Mouse (Mus musculus) hindbrain, embryonic 14.5 days (tissue): ENCODE measurements at regions not wholly inside any gene's neighbourhood (a gene's known extent, or its start where the extent isn't known, plus 50 kb on each side); places are given as distances from the start of the nearest gene placed in this dataset.

Experiments used
- ATAC-seq: fragments of 200-750 bp; cut with Nextera tagmentation; 2 replicates; pipeline ENCODE4 v1.8.0; 2017; ENCODE audit warnings: moderate number of reproducible peaks, mild to moderate bottlenecking, moderate TSS enrichment, moderate library complexity; ENCODE audit not compliant: low FRiP score
- DNase-seq: peaks from one replicate; pipeline ENCODE4 v3.0.0-alpha.2; 2015; ENCODE audit warnings: low spot score
- H3K27ac ChIP-seq: fragments of 300-500 bp; sonication (generic); 2 replicates; pipeline ENCODE4 v1.5.1; 2014; ENCODE audit warnings: mild to moderate bottlenecking, moderate library complexity
- H3K27me3 ChIP-seq: fragments of 300-500 bp; sonication (generic); 2 replicates; pipeline ENCODE4 v1.6.1; 2014; ENCODE audit warnings: mild to moderate bottlenecking, low read length, mixed read lengths; ENCODE audit not compliant: control insufficient read depth, insufficient read depth
- H3K36me3 ChIP-seq: fragments of 300-500 bp; sonication (generic); replicated peaks from 2 replicates; pipeline ENCODE4 v1.6.1; 2014; ENCODE audit not compliant: control insufficient read depth, insufficient read depth
- H3K4me1 ChIP-seq: fragments of 300-500 bp; sonication (generic); replicated peaks from 2 replicates; pipeline ENCODE4 v1.6.1; 2014; ENCODE audit warnings: antibody characterized with exemption, low read length, mixed read lengths; ENCODE audit not compliant: control insufficient read depth, insufficient read depth
- H3K4me2 ChIP-seq: fragments of 300-500 bp; sonication (generic); replicated peaks from 2 replicates; pipeline ENCODE4 v1.6.1; 2014; ENCODE audit warnings: mild to moderate bottlenecking, moderate library complexity
- H3K4me3 ChIP-seq: fragments of 300-500 bp; sonication (generic); replicated peaks from 2 replicates; pipeline ENCODE4 v1.5.1; 2014; ENCODE audit warnings: mild to moderate bottlenecking, low read length
- H3K9ac ChIP-seq: fragments of 300-500 bp; sonication (generic); 2 replicates; pipeline ENCODE4 v1.6.1; 2014
- H3K9me3 ChIP-seq: fragments of 300-500 bp; sonication (generic); 2 replicates; pipeline ENCODE4 v1.6.1; 2016; ENCODE audit warnings: low read length; ENCODE audit not compliant: control insufficient read depth
- WGBS: fragments of 180-500 bp; shearing (Covaris S2); extraction: QIAGEN DNeasy Blood & Tissue Kit; methylation state at CpG from one replicate; pipeline ENCODE4 v1.1.7; 2014; 5-methylcytosine and 5-hydroxymethylcytosine counted together

DNA sequence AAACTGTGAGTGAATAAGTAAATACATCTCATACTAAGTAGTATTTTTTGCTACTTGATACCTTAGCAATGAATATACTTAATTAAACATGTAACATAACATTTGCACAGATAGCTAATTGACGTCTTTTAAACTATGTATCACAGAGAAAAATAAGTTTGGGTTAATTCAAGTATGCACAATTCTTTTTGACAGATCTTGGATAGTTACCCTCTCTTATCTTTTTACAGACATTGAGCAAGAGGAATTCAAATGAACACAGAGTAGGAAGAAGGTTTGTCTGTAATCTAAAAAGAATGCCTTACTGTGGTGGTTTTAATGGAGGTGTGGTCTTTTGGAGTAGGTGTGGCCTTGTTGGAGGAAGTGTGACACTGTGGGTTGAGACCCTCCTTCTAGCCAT lies 1781.7 kb downstream of the Pcdh7 start:
- ATAC-seq (no peak), DNase-seq (no peak)
- Histone ChIP-seq H3K4me1 (no peaks in the 10 kb centered on the region), H3K4me3 (no peak overlapping the region), H3K27ac (no peak overlapping the region), H3K36me3 (no peaks in the 10 kb centered on the region), H3K4me2 (no peak overlapping the region), H3K9me3 (no peaks in the 10 kb centered on the region), H3K9ac (no peak overlapping the region), H3K27me3 (no peaks in the 10 kb centered on the region)
- WGBS, result 82% methylated on average over 1 of the region's 1 CpGs

DNA sequence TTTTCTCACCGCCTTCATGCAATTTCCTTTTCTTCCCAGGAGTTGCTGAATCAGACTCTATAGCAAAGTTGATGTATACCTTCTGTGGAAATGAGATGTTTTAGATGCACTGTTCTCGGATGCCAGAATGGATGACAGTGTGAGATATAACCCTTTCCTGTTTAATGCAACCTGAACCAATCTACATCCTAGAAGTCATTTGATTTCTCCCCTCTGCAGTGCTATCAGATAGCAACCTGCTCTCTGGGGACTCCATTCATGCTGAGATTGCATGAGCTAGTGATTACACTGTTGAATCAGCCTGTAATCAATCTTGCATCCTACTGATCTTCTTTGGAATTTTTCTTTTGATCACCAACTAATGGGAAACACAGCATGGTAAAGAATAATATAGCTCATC lies 1827.9 kb downstream of the Pcdh7 start:
- DNase-seq (no peak), ATAC-seq (peak; percentile 31; the same call in 1 of the 2 replicates)
- H3K4me2 ChIP-seq, result no peak overlapping the region
- H3K9ac ChIP-seq, result no peak overlapping the region
- no peaks in the 10 kb centered on the region for H3K36me3 ChIP-seq
- 42% methylated on average over 2 of the region's 2 CpGs for whole genome bisulfite sequencing
- no peak overlapping the region for H3K4me3 ChIP-seq
- H3K9me3 ChIP-seq, result no peaks in the 10 kb centered on the region
- no peak overlapping the region for H3K27ac ChIP-seq
- peaks cover 4% of the 10 kb centered on the region; the same call in 1 of the 2 replicates for H3K4me1 ChIP-seq
- no peaks in the 10 kb centered on the region for H3K27me3 ChIP-seq

DNA sequence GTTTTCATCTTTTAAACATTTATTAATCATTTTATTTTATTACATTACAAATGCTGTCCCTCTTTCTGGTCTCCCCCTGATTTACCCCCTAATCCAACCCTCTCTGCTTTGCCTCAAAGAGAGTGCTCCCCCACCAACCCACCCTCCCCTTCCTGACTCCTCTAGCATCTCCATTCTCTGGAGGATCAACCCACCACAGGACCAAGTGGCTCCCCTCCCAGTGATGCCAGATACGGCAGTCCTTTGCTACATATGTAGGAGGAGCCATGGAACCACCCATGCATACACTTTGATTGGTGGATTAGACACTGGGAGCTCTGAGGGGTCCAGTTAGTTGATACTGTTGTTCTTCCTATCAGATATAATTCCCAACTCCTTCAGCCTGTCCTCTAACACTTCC lies 1873.4 kb downstream of the Pcdh7 start:
- Histone ChIP-seq H3K4me1 (no peaks in the 10 kb centered on the region), H3K9ac (no peak overlapping the region), H3K36me3 (no peaks in the 10 kb centered on the region), H3K4me2 (no peak overlapping the region), H3K4me3 (no peak overlapping the region), H3K27ac (no peak overlapping the region), H3K27me3 (no peaks in the 10 kb centered on the region), H3K9me3 (no peaks in the 10 kb centered on the region)
- DNase-seq (no peak), ATAC-seq (no peak)
- 46% methylated on average over 1 of the region's 1 CpGs for WGBS
